Mouse (Mus musculus) neutrophil, adult 5-6 weeks (primary cell): Measurements from ENCODE around the gene Csnk1g1. TPM values are rescaled to one million over a fixed set of nuclear protein-coding genes. Genes with fewer than 3 reads are reported as not detected.

Experiments
- ATAC-seq: fragments of 151-379, 151-347 bp; 2 replicates; pipeline ENCODE4 v1.8.0; 2017; ENCODE audit warnings: mild to moderate bottlenecking, moderate TSS enrichment; ENCODE audit not compliant: insufficient number of reproducible peaks, poor library complexity, low FRiP score, severe bottlenecking; ENCODE audit errors: extremely low read depth
- total RNA-seq: library from RNA; stranded (forward); fragments of 200-1000 nt; gene quantifications from 2 replicates; pipeline ENCODE4 v1.2.3, GENCODE M21; 2017

Csnk1g1 gene
- total RNA-seq, 1 experiment from 2014 or later: 57.8 TPM

DNA sequence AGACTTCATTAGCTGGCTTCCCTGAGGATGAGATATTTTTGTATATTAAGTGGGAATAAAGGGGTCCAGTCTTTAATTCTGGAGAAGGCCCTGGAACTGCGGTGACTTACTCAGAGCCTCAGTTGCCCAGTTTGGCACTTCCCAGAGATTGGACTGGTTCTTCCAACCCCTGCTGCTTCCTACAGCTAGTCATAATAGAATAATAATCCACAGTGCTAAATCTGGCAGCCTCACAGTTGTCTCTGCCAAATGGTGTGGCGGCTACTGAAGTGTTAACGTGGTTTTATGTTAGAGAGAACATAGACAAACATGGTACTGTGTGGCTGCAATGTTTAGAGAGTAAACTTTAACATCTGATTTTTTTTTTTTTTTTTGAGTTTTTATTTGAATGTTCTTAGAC is 152.9 kb downstream of the Csnk1g1 start:
- ATAC-seq: no peak

DNA sequence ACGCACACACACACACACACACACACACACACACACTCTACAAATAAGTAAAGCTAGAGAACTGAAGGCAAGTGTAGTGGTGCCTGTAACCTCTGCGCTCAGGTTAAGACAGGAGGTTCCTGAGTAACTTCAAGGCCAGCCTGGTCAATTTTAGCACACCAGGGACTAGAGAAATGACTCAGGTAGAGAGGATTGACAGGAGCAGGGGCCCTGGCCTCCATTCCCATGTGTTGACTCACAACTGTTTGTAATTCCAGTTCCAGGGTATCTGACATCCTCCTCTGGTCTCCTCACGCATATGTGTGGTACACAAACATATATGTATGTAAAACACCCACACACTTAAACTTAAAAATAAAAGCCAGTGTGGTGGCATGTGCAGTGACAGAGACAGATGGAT is 154.7 kb downstream of the Csnk1g1 start:
- ATAC-seq: no peak

DNA sequence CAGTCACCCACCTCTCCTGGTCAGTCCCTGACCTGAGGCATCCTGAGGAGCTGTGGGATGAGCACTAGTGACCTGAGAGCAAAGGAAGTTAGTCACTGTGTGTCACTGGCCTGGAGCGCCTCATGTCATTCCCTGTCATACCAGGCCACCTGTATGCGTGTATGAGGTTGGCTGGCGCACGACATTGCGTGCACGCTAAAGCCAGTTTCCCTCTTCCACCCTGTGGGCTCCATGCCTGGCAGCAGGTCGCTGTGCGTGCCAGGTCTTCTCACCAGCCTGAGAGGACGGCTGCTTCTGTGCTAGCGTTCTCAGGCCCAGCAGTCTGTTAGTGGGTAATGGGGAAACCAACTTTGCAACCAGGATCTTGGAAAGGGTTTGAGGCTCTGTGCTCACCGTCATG is 155.6 kb downstream of the Csnk1g1 start:
- ATAC-seq: no peak

DNA sequence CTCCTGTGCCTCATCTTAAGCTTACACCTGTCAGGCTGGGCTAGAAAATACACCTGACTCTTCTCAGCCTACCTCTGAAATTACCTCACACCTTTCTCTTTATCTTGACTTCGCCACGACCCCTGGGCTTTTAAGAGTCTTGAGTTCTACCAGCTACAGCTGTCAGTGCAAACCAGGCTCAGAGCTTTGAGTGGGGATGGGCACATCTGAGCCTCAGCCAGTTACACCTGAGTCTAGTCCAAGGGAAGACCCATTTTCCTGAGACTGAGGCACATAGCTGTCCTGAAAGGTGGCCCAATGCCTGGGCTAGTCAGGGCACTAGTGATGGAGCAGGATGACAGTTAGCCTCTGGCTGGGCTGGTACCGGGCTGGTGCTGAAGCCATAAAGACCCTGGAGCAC is 158.1 kb downstream of the Csnk1g1 start:
- no peak for ATAC-seq

DNA sequence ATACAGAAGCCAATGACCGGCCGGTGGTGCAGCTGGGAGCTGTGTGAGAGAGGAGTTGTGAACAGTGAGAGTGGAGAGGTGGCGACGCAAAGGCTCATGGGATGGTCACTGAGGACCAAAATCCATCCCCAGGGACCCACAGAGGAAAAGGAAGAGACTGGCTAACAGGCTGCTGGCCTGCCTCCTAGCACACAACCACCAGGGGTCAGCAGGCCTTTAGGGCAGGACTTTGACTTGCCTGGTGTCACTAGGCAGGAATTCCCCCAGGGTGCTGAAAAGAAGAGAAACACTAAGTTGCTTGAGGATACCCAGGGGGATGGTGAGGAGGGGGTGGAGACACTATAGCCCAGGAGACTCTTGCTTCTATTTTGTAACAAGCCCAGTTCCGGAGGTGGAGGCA is 158.8 kb downstream of the Csnk1g1 start:
- ATAC-seq: no peak

DNA sequence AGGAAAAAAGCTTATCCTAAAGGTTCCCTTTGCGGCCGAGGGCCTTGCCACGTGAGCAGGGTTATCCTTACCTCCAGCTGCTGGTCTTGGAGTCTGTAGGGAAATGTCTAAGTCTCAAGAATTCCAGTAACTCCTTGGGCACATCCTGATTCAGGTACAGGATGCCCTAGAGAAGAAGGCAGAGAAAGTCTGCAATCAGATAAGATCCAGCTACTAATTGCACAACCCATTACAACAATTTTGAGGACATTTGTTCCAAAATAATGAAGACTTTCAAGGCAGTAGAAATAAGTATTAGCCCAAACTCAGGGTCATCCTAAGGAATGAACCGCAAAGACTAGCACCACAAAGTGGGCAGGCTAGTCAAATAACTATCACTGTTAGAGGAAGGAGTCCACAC is 159.3 kb downstream of the Csnk1g1 start:
- no peak for ATAC-seq

DNA sequence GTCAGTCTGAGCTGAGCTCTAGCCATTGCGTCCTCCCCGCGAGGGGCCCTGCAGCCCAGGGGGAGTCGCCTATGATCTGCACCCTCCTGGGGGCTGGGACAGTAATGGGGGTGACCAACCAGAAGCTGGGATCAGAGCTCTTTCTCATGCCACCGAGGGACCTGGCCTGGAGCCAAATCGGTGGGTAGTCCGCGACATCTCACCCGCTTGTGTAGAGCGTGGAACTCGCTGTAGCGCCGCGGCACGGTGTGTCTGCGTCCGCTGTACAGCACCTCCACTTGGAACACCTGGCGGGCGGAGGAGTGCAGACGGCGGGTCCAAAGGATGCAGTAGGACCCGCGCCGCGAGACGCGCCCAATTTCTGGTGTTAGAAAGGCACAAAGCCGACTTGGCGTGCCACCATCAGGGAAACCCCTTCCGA is 160.3 kb downstream of the Csnk1g1 start:
- no peak for ATAC-seq

DNA sequence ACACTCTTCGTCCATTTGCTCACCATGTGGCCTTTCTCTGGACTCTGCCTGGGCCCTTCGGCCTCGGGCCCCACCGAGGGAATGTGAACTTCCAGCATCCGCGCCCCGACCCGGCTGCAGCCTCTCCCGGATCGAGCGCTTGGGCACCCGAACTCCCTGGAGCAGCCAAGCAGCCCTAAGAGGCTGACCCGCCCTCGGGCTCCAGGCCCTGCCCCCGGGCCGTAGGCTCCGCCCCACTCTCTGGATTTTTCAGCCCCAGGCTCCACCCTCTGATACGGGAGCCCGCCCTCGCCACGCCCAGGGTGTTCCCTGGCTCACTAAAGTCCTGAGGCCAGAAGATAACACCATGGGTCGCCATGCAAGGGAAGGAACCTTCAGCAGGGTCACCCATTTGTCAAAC is 160.9 kb downstream of the Csnk1g1 start, which contains the start of gene Snx22:
Gene Snx22, minus strand, starts transcription at position 137 of the 400 bp plus-strand sequence.
- ATAC-seq: peak; percentile 48; the same call in 1 of the 2 replicates

DNA sequence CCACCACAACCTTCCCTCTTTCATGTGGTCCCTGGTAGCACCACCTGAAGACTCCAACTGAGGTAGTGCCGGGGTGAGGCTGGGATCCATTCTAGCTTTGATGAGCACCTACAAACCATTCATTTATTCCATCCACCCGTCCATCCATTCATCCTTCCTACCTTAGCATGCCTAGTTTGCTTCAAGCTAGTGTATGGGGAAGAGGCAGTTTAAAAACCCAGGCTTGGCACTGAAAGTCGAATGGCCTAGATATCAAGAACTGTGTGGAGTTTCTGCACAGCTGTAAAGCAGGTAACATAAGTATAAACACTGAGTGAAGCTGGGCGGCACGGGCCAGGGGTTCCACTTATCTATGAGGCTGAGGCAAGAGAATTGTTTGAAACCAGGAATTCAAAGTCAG is 161.4 kb downstream of the Csnk1g1 start:
- ATAC-seq: no peak

DNA sequence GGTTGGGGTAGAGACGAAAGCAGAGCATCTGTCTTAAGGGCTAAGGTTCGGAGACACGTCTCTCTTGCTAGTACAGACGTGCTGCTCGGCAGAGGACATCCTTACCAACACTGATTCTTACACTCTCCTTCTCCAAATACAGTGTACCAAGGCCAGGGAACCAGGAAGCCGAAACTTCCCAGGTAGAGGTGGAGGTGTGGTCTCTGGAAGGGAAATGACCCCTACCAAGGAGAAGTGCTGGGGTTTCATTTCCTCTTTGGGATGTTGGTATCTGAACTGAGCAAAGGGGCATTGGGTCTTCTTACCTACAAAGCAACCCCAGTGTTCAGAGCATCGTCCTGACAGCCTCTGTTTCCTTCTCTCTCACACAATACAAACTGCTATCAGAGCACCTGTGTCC is 164.0 kb downstream of the Csnk1g1 start:
- no peak for ATAC-seq

DNA sequence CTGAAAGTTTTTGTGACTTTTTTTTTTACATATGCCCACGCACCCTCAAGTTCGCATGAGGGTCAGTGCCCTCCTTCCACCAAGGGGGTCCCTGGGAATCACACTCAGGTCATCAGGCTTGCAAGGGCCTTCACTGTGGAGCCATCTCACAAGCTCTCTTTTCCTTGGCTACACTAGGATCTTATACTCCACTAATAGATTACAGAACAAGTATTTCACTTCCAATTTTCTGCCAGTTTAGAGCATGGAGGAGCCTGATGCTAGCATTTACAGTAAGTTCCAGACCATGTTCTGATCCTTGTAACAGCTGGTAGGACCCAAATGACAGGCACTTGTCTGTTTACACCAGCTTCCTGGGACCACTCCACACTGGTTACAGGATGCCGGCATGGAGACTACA is 169.3 kb downstream of the Csnk1g1 start:
- no peak for ATAC-seq

DNA sequence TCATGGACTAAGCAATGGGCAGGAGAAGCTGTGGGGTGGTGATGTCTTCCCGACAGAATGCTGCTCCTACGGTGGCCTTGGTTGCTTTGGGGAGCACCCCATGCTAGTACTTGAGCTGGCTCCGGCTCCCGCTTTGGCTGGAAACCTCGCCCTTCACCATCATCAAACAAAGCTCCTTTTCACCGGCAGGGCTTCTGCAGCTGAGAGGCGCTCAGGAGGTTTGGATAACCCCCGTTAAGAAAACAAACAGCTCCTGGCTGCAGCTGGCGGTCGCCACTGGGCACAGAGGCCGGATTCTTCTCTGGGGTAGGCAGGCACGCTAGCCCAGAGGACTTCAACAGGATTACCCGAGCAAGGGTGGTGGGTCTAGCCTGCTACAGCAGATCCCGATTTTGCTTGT is 169.8 kb downstream of the Csnk1g1 start:
- no peak for ATAC-seq

DNA sequence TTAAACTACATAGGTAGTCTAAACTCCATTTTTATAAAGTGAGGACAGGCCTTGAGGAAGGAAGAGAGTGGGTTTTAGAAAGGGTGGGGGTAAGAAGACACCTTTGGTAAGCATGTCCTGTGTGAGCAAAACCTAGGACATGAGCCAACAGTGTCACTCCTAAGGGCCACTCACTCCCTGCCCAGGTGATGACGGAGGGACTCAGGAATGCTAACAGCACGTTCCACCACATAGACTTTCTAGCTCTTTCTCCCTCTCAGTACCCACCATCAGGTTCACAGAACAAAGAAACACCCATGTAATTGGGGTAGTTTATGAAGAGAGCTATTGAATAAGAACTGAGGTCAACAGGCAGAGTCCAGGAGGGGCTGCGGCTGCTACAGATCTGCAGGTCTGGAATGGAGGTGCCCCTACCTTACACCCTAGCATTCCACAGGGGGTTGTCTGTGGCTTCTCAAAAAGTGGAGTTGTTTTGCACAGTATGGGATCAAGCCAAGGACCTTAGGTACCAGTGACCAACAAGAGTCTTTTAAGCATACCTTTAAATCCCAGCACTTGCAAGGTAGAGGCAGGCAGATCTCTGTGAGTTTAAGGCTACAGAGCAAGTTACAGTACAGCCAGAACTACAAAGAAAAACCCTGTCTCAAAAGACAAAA is 172.2 kb downstream of the Csnk1g1 start:
- no peak for ATAC-seq

DNA sequence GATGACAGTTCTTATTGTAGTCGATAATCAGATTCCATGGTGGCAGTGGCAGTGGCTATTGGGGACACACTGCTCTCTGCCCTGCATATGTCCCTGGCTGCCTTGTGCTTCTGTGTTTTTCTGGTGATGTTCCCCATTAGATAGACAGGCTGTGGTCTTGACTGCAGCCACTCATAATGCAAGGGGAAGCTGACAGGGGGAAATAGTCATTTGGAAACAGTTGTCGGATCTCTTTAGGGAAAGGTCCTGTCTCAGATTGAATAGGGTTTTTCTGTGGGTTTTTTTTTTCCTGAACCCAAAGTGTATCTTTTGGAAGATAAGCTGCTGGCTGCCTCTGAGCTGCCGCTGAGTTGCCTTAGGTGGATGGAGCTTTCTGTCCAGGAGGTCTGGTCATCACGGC is 173.3 kb downstream of the Csnk1g1 start:
- ATAC-seq: no peak

DNA sequence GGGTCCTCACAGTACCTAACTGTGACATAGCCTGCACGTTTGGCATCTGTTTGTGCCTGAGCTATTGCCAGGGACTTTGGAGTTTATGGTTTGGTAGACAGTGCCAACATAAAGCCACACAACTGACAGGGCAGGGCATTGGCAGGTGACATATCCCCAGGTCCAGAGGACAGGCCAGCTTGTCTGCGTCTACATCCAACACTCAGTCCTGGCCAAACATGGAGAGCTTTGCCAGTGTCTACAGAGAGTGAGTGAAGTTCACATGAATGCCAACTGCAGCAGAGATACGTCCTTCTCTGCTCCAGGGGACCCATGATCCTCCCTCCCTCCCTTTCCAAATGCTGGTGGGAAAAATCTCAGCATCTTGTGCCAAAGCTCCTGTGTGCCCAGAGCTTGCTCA is 175.4 kb downstream of the Csnk1g1 start:
- no peak for ATAC-seq

DNA sequence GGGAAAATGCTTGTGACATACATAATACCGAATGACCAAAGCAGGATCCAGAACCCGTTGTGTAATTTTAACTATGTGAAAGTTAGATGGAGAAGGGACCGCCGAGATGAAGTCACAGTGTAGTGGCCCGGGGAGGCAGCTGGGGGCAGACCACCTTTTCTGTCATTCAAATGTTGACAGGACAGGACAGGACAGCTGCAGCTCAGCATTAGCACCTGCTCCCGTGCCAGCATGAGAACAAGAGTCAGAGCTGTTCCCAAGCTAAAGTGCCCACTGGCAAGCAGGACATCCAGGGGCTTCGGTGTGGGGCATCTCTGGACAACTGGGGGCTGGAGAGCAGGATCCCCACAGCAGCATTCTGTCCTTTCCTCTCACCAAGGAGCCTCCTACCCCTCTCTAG is 178.3 kb downstream of the Csnk1g1 start:
- ATAC-seq: no peak

DNA sequence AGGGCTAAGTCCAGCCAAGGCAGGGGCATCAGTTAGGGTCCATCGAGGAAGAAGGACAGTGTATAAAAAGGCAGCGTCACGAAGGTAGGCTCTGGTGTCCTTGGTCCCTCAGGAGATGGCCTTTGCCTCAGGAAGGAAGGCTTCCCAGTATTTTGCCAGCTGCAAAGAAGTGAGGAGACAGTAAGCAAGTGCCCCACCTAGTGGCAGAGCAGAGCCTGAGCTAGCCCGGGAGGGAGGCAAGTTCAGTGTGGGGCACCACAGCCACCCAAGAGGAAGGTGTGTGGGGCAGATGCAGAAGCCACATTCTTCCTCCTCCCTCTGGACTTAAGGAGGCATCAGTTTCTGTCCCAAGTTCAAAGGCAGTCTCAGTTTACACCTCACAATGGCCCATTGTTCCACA is 179.7 kb downstream of the Csnk1g1 start:
- no peak for ATAC-seq

DNA sequence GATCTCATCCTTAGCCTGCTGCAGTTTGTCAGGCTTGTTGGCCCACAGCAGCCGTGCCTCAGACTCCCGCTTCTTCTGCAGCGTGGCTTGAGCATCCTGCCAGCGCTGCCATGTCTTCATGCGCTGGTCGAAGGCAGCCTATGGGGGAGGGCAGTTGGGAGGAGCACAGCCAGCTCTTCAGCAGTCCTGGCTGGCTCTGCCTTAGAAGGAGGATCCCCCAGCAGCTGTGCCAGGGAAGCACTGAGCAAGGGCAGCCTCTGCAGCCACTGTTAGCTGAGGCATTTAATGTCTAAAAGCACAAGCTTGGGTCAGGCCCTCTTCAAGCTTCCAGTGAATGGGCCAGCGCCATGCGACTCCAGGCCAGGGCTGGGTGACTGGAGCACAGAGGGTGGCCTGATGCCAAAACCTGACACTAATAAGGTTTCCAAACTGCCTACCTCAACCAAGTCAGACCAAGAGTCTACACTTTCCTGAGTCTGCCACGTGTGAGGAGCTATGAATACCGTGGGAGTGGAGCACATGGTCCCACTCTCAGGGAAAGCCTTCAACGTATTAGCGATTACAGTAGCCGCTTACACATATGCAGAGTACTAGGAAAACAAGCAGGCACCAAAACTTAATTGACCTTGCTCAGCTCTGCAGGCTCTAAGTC is 182.0 kb downstream of the Csnk1g1 start:
- no peak for ATAC-seq

DNA sequence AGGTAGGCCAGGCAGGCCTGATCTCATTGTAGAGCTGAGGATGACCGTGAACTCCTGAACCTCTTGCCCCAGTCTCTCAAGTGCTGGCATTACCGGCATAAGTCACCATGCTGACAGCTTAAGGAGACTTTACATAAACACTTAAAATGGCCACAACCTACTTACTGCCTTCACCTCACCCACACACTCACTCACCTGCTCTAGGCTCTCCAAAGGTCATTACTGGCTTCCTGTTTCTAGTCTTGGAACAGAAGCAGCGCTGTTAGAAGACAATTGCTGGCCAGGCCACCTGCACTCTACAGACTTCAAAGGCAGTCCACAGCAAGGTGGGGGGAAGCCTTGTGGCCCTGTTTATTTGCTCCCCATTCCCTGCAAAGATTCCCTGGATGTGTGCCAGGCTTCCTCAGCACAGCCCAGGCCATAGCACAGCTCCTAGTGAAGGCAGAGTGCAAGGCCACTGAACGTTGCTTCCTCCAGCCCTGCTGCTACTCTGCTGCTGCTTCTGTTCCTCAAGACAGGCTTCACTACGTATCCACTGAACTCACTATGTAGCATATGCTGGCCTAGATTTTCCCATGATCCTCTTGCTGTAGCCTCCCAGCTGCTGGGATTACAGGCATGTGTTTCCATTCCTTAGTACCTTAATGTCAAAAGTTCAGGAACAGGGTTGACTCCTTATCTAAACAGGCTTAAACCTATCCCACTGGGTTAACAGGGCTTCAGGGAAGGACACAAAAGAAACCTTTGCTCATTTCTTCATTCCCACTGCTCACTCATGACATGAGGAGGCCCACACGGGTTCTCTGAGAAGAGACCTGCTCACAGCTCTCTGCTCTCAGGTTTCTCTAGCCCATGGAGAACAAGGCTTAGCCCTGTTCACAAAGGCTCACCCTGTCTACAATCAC is 182.9 kb downstream of the Csnk1g1 start:
- ATAC-seq: no peak

DNA sequence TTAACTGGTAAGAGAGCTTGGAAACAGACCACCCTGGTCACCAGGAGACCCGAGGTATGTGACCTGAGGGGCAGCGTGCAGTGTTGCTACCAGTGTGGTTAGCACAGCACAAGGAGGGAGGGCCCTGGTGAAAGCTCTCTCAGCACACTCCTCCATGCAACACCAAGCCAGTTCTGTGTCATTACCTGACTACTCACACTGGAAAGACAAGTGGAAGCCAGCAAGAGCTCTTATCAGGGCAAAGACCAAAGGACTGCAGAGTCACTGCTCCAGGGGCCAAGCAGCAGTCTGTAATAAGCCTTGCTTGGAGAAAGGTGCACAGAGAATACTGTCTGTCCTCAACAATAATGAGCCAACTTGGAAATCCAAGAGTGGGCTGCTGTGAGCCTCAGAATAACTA is 183.9 kb downstream of the Csnk1g1 start:
- ATAC-seq: no peak
